21 mouse cellular contexts compared by ENCODE assay signal in the genomic region with DNA sequence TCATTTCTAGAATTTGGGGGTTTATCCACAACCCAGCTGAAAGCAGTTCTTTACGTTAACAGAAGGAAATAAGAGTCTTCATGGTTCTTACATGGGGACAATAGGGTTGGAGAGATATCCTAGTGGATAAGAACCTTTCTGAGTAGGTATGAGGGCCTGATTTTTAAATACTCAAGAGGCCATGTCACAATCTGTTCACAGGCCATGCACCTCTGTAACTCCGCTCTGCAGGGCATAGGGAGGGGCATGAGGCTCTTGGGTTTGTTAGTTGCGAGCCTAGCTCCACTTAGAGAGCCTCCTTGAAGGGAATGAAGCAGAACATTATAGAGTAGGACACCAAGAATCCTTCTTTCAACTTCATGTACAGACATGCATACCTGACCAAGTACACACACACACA.
A peak's percentile ranks its signal among the peaks of the same experiment; 100 is the strongest.
DNase-seq lines count a peak whose midpoint lies in the region; ATAC-seq and TF ChIP-seq lines count a peak whose summit lies in the region.
"Had no signal": no experiment of that assay in that cellular context is flagged by ENCODE, and none has a peak within 500 bp of the region (broad histone marks: within the 10 kb centered on the region; RNA-seq: fewer than 3 reads in every experiment).

No protein-coding gene starts in this region.

- no peak overlapping the region for H3K27ac ChIP-seq in lung, postnatal 0 days (ENCODE audit: low read length)
- H3K27ac ChIP-seq: embryonic facial prominence, embryonic 13.5 days; embryonic facial prominence, embryonic 15.5 days; forebrain, embryonic 10.5 days; forebrain, embryonic 12.5 days had no signal

- H3K4me3 ChIP-seq in lung, postnatal 0 days (ENCODE audit: low read depth, low read length), result no peak overlapping the region
- H3K4me3 ChIP-seq: embryonic facial prominence, embryonic 13.5 days; embryonic facial prominence, embryonic 15.5 days; erythroblast, embryonic 14.5 days; forebrain, embryonic 10.5 days; forebrain, embryonic 12.5 days had no signal

- H3K9ac ChIP-seq in lung, postnatal 0 days (replicated peaks; ENCODE audit: low read depth), result no peak overlapping the region
- H3K9ac ChIP-seq: embryonic facial prominence, embryonic 13.5 days; embryonic facial prominence, embryonic 15.5 days; forebrain, embryonic 12.5 days had no signal

- H3K27me3 ChIP-seq in lung, postnatal 0 days (replicated peaks; ENCODE audit: insufficient read depth, low read length), result no peaks in the 10 kb centered on the region
- H3K27me3 ChIP-seq: embryonic facial prominence, embryonic 13.5 days; embryonic facial prominence, embryonic 15.5 days; forebrain, embryonic 12.5 days had no signal

- no peaks in the 10 kb centered on the region for H3K4me1 ChIP-seq in lung, postnatal 0 days (ENCODE audit: insufficient read depth, low read depth, low read length)
- H3K4me1 ChIP-seq: embryonic facial prominence, embryonic 13.5 days; embryonic facial prominence, embryonic 15.5 days; forebrain, embryonic 10.5 days; forebrain, embryonic 12.5 days had no signal

- no peaks in the 10 kb centered on the region for H3K36me3 ChIP-seq in lung, postnatal 0 days (ENCODE audit: insufficient read depth, low read length)
- H3K36me3 ChIP-seq: embryonic facial prominence, embryonic 13.5 days; embryonic facial prominence, embryonic 15.5 days; forebrain, embryonic 10.5 days; forebrain, embryonic 12.5 days had no signal

- WGBS in lung, postnatal 0 days, result 40% methylated on average over 3 of the region's 3 CpGs

- ATAC-seq in lung, postnatal 0 days, result peak; percentile 96
- ATAC-seq: forebrain, embryonic 14.5 days; forebrain, embryonic 16.5 days had no signal

- peak; percentile 71 for DNase-seq in lung, postnatal 0 days (ENCODE audit: low spot score)
- no peak for DNase-seq in lung, postnatal 14 days
- DNase-seq in lung, postnatal 36 days, result peak; percentile 10
- DNase-seq in lung, postnatal 10 days, result no peak
- DNase-seq: adrenal gland, adult 2 months; adrenal gland, postnatal 10 days; adrenal gland, postnatal 25 days; cerebellum, adult 11 months; cerebellum, adult 18-20 months; cerebellum, adult 8-10 months; cerebellum, adult 9-11 months; cerebellum, postnatal 14 days; cerebellum, postnatal 36 days; embryo, embryonic 11 days had no signal

- no peak for TF ChIP-seq EP300 in lung, postnatal 0 days (IDR thresholded peaks at IDR 0.05)

- no peak for TF ChIP-seq CTCF in lung, postnatal 0 days (IDR thresholded peaks at IDR 0.05)

- H3K9me3 ChIP-seq in lung, postnatal 0 days (ENCODE audit: low read length), result no peaks in the 10 kb centered on the region
- H3K9me3 ChIP-seq: embryonic facial prominence, embryonic 13.5 days; embryonic facial prominence, embryonic 15.5 days; forebrain, embryonic 10.5 days; forebrain, embryonic 12.5 days had no signal

- H3K4me2 ChIP-seq in lung, postnatal 0 days (replicated peaks; ENCODE audit: low read depth, low read length), result no peak overlapping the region
- H3K4me2 ChIP-seq: embryonic facial prominence, embryonic 13.5 days; embryonic facial prominence, embryonic 15.5 days; forebrain, embryonic 12.5 days had no signal

Comparison
In these comparisons a context has a peak if more than half of its experiments do, and no peak if none do; other contexts are left out.
1. DNase-seq: peak in lung, postnatal 0 days (single experiment) and lung, postnatal 36 days (single experiment); none in lung, postnatal 14 days (single experiment) and lung, postnatal 10 days (single experiment).